Mouse (Mus musculus) cerebral cortex, adult 2 months (tissue): ENCODE measurements around the gene Sema7a.

Source experiments
- WGBS: fragments of 180-500 bp; shearing (Covaris S2); methylation state at CpG from one replicate; pipeline ENCODE4 v1.1.7; 2018; 5-methylcytosine and 5-hydroxymethylcytosine counted together

The Sema7a gene

GRCm38 (mm10) chr9:57959886-57960866, 20.3 kb downstream of the Sema7a start:
- 81% methylated on average over 17 of the region's 17 CpGs for whole genome bisulfite sequencing

DNA sequence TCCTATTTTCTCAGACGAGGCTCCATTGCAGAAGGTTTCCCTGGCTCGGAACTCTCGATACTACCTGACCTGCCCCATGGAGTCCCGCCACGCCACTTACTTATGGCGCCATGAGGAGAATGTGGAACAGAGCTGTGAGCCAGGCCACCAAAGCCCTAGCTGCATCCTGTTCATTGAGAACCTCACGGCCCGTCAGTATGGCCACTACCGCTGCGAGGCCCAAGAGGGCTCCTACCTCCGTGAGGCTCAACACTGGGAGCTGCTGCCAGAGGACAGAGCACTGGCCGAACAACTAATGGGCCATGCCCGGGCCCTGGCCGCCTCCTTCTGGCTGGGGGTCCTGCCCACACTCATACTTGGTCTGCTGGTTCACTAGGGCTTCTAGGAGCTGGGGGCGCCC, 21.3 kb downstream of the Sema7a start:
- WGBS = 83% methylated on average over 15 of the region's 15 CpGs

DNA sequence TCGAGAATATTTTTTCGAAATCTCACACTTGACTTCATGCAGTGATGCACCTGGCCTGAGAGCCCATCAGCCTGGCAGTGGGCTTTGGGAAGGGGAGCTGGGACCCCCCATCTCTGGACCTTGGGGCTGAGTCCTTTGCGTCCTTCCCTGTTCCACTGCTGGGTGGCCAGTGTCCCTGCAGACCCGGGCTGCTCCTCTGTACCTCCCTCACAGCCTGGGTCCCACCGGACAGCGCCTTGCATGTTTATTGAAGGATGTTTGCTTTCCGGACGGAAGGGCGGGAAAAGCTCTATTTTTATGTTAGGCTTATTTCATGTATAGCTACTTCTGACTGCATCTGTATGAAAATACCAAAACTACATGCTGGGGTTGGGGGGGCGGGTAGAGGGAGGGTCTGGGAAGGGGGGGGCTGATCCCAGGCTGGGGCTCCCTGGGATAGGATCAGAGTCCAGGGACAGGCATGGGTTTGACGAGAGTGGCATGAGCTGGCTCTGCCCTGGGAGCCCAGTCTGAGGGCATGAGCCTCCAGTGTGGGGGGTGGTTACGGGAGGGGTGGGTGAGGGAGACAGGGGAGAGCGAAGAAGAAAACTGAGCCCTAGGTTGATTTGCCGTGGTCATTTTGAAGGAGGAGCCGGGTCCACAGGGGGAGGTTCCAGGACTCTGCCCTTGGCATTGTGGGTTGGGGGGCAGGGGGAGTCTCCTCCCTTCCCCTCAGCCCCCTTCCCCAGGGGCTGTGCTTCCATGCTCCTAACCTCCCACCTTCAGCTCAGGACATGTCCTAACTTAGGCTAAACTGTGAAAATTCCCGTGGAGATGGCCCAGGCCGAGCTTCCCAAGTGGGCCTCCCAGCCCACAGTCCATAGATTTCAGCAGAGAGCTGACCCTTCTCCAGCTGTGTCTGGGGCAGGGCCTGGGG, 22.2 kb downstream of the Sema7a start:
- 64% methylated on average over 17 of the region's 17 CpGs for WGBS

GRCm38 (mm10) chr9:57963249-57963997, 23.5 kb downstream of the Sema7a start:
- 78% methylated on average over 4 of the region's 4 CpGs for WGBS

GRCm38 (mm10) chr9:57963998-57964395, 24.1 kb downstream of the Sema7a start:
- WGBS = 76% methylated on average over 5 of the region's 5 CpGs

- WGBS = 62% methylated on average over 6 of the region's 6 CpGs
Observed at GRCm38 (mm10) chr9:57964528-57965250, 24.8 kb downstream of the Sema7a start.

GRCm38 (mm10) chr9:57965281-57966185, 25.6 kb downstream of the Sema7a start:
- 39% methylated on average over 12 of the region's 12 CpGs for WGBS

- WGBS = 32% methylated on average over 14 of the region's 14 CpGs
Observed at GRCm38 (mm10) chr9:57967237-57967960, 27.5 kb downstream of the Sema7a start.

- WGBS = 80% methylated on average over 9 of the region's 9 CpGs
Observed at GRCm38 (mm10) chr9:57968166-57968771, 28.4 kb downstream of the Sema7a start.

DNA sequence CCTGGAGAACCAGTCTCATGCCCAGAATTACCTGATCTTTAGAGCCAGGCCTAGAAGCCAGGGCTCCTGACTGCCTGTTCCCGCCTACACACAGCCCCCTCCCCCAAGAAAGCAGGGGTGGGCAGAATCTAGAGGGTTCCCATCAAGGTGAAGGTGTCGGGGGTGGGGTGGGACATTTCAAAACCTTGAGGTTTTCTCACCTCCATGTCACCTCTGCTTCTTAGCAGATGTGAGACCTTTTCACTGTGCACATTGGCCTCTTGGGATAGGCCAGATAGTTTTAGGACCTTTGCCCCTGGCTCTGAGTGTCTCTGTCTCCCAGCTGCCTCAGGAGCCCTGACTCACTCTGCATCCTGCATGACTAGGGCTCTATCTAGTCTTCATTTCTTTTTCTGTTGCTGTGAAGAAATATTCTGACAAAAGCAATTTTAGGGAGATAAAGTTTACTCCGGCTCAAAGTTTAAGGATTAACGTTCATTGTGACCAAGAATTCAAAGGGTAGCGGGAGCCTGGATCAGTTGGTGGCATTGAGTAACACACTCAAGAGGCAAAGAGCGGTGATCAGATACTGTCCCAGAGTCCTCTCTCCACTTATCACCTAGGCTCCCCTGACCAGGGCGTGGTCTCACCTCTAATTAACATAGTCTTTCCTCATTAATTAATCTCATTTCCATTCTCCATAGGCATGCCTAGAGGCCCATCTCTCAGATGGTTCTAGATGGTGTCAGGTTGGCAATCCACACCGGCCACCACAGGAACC, 29.1 kb downstream of the Sema7a start:
- 92% methylated on average over 8 of the region's 8 CpGs for WGBS

DNA sequence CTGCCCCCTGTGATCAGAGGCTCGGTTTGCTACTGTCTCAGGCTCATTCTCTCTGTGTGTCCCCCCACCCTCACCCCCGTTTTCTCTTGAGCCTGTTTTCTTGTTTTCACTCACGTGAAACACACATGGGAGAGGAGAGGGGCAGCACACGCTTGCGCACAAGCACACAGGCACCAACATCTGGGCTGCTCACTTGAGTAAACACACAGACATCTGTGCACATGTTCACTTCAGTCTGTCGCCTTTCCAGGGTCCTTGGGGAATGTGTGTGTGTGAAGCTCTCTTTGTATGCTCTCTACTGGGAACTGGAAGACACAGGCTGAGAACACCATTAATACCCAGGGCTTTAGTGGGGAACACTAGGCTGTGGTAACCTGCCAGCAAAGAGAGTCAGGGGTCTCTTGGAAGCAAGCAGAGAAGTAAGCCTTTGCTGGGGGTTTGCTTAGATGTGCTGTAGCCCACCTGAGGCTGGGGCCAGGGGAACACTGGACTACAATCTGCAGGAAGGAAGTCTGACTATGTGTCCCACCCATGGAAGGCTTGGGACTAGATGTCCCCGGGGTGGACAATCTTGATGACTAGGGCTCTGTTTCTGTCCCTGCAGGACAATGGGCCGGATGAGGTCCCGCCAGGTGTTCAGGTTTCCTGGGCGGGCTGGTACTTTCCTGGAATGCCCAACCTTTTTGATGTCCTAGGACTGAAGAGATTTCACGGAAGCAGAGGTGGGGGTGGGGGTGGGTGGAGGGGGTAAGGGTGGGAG, 30.0 kb downstream of the Sema7a start:
- 82% methylated on average over 11 of the region's 11 CpGs for WGBS

DNA sequence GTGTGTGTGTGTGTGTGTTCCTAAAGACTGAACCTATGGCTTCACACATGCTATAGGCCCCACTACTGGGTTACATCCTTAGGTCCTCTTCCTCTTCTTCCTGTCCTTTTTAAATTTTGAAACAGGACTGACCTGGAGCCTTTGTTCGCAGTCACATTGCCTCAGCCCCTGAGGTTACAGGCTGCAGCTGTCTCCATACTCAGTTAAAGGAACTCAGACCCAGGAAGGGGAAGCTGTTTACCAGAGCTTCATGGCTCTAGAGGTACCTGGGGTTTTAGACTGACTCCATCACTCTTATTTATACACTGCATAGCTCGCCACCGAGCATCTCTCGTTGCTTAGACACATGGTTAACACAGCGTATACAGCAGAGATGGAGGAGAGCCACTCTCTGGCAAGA, 31.5 kb downstream of the Sema7a start:
- 79% methylated on average over 5 of the region's 5 CpGs for WGBS

- 71% methylated on average over 9 of the region's 9 CpGs for WGBS
Observed at GRCm38 (mm10) chr9:57972141-57972591, 32.3 kb downstream of the Sema7a start.

DNA sequence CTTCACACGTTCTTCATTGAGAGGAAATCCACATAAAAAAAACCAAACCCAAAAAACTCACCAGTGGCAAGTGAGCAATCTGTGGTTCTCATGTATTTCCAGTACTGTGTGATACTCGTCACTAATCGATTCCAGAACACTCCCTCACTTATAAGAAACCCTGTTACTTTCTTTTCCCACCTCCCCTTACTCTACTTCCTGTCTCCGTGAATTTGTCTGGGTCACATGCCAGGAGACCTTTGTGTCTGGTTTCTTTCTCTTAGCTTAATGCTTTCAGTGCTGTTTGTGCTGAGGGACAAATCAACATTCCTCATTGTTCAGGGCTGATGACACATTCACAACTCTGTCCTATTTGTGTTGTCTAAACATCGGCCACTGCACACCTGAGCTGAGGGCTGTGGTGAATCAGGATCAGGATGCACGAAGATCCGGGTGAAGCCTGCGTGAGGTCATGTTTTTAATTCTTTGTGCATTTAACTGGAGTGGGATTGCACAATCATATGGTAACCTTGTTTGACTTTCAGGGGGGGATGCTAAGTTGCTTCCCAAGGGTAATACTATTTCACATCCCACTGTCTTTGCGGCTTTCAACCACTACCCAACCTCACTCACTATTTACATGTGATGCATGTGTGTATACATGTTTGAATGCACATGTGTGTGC, 33.0 kb downstream of the Sema7a start:
- 67% methylated on average over 9 of the region's 9 CpGs for WGBS

- 85% methylated on average over 6 of the region's 6 CpGs for WGBS
Observed at GRCm38 (mm10) chr9:57973440-57974066, 33.6 kb downstream of the Sema7a start.

DNA sequence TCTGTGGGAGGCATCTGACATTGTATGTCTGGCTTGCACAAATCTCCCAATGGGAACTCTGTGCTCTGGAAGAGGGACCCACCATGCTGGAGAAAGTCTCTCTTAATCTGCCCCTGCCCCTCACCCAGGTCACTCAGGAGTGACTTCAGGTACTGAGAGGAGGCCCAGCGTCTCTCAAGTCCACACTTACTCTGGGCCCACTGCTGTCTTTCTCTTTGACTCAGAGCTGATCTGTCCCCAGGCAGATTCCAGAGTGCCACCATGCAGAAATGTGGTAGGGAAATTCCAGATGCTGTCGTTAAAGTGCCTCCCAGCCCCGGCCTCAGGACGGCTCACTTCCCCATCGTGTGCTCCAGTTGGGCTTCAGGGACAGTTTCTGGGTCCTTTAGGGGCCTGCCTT, 34.3 kb downstream of the Sema7a start:
- WGBS = 88% methylated on average over 5 of the region's 5 CpGs
